Mouse (Mus musculus): Measurements from ENCODE around the gene Sqstm1.
A peak's percentile ranks its signal among the peaks of the same experiment; 100 is the strongest.

The Sqstm1 gene

GRCm38 (mm10) chr11:50230481-50231304, 20.1 kb upstream of the Sqstm1 start:
- DNase-seq (ENCODE audit: low read depth, low spot score), result no peak

- no peak for DNase-seq (ENCODE audit: low read depth, low spot score)
Observed at GRCm38 (mm10) chr11:50229252-50229910, 18.8 kb upstream of the Sqstm1 start.

- DNase-seq (ENCODE audit: low read depth, low spot score), result no peak
Observed at GRCm38 (mm10) chr11:50228772-50229171, 18.1 kb upstream of the Sqstm1 start.

GRCm38 (mm10) chr11:50227736-50228135, 17.1 kb upstream of the Sqstm1 start:
- DNase-seq (ENCODE audit: low read depth, low spot score), result no peak

GRCm38 (mm10) chr11:50227226-50227625, 16.6 kb upstream of the Sqstm1 start:
- DNase-seq (ENCODE audit: low read depth, low spot score), result no peak

GRCm38 (mm10) chr11:50226406-50226805, 15.8 kb upstream of the Sqstm1 start:
- no peak for DNase-seq (ENCODE audit: low read depth, low spot score)

- DNase-seq (ENCODE audit: low read depth, low spot score), result no peak
Observed at GRCm38 (mm10) chr11:50225611-50226378, 15.2 kb upstream of the Sqstm1 start.

GRCm38 (mm10) chr11:50224671-50225530, 14.3 kb upstream of the Sqstm1 start:
- DNase-seq (ENCODE audit: low read depth, low spot score), result peak; percentile 71

- DNase-seq (ENCODE audit: low read depth, low spot score), result peak; percentile 39
Observed at GRCm38 (mm10) chr11:50223783-50224662, 13.4 kb upstream of the Sqstm1 start.

GRCm38 (mm10) chr11:50222559-50223276, 12.1 kb upstream of the Sqstm1 start:
- no peak for DNase-seq (ENCODE audit: low read depth, low spot score)

GRCm38 (mm10) chr11:50219833-50220232, 9.2 kb upstream of the Sqstm1 start:
- no peak for DNase-seq (ENCODE audit: low read depth, low spot score)

GRCm38 (mm10) chr11:50217811-50218210, 7.2 kb upstream of the Sqstm1 start:
- DNase-seq (ENCODE audit: low read depth, low spot score), result no peak

GRCm38 (mm10) chr11:50216724-50217366, 6.2 kb upstream of the Sqstm1 start:
- DNase-seq (ENCODE audit: low read depth, low spot score), result no peak

GRCm38 (mm10) chr11:50215633-50216032, 5.0 kb upstream of the Sqstm1 start:
- no peak for DNase-seq (ENCODE audit: low read depth, low spot score)

GRCm38 (mm10) chr11:50214631-50215030, 4.0 kb upstream of the Sqstm1 start:
- no peak for DNase-seq (ENCODE audit: low read depth, low spot score)

GRCm38 (mm10) chr11:50212848-50213758, 2.5 kb upstream of the Sqstm1 start:
- no peak for DNase-seq (ENCODE audit: low read depth, low spot score)

GRCm38 (mm10) chr11:50212060-50212739, 1.6 kb upstream of the Sqstm1 start:
- no peak for DNase-seq (ENCODE audit: low read depth, low spot score)
